Mouse (Mus musculus) inflammation-experienced regulatory T-cells, adult 6 months (primary cell): ENCODE measurements around the gene Ldlrad3. TPM values are rescaled to one million over a fixed set of nuclear protein-coding genes. Genes with fewer than 3 reads are reported as not detected.

Experiments used
- ATAC-seq: one replicate; pipeline ENCODE4 v1.8.0; 2017
- polyA plus RNA-seq, 3 experiments: library from polyadenylated mRNA; unstranded; fragments of 100-300 nt; shearing (Covaris generic); gene quantifications; one replicate each; pipeline ENCODE4 v1.2.1; 2017

Ldlrad3 gene
- polyA plus RNA-seq, 3 experiments from 2014 or later = 0.30 to 0.77 (median 0.61) TPM

- no peak for ATAC-seq
Measured at GRCm38 (mm10) chr2:102064826-102065441, 121.3 kb downstream of the Ldlrad3 start.

DNA sequence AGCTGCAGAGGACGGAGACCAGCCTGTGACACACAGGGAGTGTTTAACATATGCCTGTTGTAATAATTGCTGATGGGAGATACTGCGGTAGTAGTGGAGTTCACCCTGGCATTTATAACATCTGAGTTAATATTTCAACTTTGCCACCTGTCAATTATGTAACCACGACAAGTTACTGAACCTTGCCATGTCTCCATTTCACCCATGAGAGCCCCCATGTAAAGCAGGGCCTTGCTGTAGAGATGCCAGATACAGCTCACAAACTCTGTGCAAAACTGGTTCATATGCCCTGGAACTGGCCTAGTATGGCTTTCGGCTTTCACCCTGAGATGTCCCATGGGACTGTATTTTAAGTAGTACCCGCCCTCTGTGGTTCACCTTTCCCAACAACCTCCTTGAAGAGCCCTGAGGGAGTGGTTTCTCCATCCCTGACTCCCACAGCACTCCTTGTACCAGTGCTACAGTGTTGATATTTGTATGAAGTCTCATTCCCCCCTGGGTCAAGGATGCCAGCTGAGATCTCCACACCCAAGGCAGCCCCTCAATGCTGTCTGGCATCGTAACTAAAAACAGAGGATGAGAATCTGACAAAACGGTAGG lies 122.2 kb downstream of the Ldlrad3 start:
- no peak for ATAC-seq

DNA sequence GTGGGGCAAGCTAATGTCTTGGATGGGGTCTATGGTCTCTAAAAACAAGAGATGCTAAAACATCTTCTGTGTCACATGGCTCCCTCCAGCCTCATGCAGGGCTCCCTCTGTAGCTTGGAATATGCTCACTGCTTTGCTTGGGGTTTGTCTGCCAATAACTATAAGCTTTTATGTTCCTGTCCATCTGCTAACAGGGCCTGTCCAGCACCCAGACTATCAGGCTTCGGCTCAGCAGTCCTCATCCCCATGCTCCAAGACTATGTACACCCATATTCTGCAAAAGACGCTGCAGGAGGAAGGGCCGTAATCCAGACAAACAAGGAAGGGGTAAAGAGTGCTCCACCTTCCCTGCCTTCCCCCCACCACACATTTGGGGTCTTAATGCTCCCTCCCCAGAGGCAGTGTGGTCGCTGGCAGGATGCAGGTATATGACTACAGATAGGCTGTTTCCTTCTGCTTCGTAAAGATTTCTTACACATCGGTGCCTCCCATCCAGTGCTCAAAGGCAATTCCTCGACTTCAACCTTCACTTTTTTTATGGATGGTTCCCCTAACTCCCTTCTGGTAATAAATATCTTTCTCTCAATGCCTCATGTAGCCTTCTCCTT lies 123.2 kb downstream of the Ldlrad3 start:
- ATAC-seq = no peak

GRCm38 (mm10) chr2:102061921-102062320 lies 124.3 kb downstream of the Ldlrad3 start:
- ATAC-seq = no peak

GRCm38 (mm10) chr2:102057746-102058145 lies 128.4 kb downstream of the Ldlrad3 start:
- ATAC-seq = no peak

DNA sequence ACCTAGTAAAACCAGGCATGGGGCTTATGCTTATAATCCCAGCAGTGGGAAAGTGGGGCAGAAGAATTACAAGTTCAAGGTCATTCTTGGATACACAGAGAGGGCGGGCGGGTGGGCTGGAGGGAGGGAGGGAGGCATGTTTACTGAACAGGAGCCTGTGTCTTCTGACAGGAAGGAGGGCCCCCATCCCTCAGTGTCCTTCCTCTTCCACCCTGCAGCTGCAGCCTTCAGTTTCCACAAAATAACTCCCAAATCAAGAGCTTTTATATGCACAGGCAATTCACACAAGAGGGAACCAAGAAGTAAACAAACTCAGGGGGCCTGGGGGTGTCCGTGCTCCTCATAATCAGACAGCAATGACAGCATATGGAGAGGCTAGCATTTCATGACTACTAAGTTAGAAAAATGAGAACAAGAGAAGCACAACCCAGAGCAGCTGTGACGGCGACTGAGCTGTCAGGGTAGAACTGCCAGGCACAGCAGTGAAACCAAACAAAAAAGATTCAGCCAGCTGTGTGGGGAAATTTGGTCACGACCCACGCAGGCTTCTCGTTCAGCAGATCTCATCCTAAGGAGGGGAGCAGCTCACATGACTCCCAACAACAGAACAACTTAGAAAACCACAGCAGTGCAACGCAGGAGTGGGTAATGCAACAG lies 129.0 kb downstream of the Ldlrad3 start:
- no peak for ATAC-seq

DNA sequence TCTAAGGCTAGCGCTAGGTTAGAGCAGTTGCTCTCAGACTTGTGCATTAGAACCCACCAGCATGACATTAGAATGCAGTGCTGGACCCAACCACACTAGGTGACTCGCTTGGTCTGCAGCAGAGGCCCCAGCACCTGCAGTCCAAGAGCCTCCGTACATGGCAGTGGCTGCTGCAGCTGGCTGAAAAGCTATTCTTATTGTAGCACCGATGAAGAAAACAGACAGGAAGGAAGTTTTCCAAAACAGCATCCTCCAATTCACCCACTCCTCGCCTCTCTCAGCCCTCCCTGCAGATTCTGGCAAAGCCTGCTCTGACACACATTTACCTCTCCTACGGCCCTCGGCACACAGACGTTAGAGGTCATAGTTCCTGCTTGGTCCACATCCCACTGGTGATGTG lies 130.0 kb downstream of the Ldlrad3 start:
- no peak for ATAC-seq

DNA sequence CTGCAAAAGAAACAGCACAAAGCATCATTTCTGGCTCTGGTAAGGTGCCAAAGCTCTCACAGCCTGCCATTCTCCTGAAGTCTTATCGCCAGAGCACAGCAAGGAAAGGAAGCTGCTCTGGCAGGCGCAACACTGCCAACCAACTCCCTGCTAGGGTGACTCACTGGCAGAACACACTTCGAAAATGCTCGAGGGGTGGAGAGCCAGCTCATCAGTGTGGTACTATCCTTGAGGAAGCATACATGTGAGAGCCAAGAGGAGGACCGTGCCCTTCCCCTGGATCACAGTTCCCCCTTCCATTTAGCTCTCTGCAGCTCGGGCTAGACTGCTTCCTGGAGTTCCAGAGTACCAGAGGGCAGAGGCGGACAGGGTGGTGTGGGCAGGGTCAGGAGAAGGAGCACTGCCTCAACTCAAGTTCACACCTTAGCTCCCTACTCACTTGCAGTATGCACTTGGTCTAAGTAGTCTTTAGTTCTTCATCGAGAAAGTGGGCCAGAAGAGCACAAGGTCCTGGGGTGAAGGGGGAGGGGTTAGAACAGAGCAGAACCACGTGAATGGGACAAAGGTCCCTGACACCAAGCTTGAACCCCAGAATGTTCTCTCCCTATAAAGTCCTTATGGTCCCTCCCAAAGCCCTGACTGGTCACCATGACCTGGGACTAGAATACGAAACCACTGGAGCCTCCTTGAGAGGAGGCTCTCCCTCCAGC lies 133.1 kb downstream of the Ldlrad3 start:
- no peak for ATAC-seq

GRCm38 (mm10) chr2:102052353-102052752 lies 133.8 kb downstream of the Ldlrad3 start:
- no peak for ATAC-seq

DNA sequence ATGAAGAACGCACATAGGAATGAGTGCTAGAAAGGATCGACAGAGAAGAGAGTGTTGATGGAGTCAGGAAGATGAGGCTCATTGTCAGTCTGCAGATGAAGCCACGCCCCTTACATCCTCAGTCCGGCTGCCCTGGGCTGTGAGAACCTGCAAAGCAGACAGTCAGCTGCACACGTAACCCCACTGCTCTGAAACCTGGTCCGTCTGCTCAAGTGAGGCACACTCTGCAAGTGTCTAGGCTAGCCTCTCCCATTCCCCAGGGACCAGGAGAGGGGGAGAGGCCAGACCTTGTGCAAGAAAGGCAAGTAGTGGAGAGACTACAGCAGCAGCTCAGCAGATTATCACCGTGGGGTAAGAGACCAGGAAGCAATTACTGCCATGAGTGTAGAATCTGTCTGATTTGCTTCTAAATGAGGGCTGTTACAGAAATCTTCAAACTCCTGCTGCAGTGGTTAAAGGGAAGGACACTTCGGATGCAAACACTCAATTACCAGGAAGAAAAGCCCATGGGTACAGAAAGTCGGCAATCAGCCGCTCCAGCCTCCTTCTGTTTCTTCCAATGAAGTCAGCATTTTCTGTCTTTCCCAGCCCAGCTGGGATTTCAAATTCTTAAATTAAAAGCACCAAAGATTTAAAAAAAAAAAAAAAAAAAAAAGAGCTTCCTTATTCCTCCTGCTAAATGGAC lies 136.2 kb downstream of the Ldlrad3 start:
- ATAC-seq = peak; percentile 52

DNA sequence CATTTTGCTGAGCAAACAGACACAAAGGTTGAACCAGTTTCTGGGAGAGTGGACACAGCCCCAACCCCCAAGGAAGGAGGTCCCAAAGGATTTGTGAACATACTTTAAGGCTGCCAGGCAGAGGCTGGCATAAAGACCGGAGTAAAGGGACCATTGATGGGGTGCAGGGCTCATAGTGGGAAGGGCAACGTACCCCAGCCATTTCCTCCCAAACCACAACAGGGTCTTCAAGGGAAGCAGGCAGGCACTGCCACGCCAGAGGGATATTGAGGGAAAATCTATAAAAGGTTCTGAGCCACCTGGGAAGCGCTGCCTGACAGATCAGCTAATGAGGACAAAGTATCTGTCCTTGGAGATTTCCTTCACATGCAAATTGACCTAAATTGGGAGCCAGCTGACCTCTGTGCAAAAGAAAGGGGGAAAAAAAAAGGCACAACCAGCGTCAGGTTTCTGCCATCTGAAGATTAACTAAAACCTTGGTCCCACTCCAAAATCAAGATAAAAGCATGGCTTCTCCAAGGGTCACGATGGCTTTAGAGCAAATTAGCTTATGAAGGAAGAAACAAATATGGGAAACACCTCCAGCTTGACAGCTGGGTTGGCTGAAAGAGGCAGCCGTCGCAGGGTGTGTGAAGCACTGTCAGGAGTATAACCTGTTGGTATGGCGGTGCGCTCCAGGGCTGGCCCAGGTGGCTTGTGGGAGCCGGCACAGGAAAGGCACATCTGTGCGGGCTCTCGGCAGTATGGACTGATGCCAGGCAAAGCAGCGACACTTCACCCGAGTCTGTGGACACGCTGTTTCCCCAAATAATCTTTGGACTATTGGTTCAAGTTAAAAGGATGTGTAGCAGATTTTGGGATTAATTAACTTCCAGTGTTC lies 137.6 kb downstream of the Ldlrad3 start:
- ATAC-seq = no peak

DNA sequence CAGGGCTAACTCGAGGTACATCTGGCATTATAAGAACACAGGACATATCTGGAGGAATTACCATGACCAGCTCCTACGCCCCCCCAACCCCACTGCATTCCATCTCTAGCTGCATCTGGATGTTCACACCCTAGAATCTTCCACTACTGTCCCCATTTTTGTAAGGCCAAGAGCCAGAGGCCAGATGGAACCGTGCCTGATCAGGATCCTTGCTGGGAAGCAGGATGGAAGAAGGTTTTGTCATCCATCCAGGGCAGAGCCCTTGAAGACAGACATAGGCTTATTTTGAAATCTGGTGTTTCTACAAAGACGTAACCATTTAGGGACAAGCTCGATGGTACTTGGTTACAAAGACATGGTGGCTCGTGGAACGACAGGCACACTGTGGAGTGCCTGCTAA lies 139.7 kb downstream of the Ldlrad3 start:
- ATAC-seq = no peak

DNA sequence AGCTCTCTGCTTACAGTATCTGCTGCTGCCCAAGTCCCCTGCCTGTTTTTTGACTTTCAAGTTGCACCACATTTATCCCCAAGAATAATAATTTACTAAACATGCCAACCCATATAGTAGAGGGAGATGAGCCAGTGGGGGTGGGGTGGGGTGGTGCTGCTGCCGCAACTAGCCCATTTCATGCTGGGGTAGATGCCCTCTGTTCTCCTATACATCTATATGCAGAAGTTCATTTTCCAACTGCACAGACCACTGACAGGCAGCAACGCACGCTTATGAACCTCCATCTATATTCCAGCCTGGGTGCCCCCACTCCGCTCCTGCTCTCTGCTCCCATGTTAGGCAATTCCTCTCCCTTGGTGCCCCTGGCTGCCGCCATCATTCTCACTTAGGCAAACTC lies 145.7 kb downstream of the Ldlrad3 start:
- no peak for ATAC-seq

- ATAC-seq = no peak
Measured at GRCm38 (mm10) chr2:102040011-102040410, 146.2 kb downstream of the Ldlrad3 start.

GRCm38 (mm10) chr2:102038895-102039667 lies 147.1 kb downstream of the Ldlrad3 start:
- ATAC-seq = peak; percentile 55

DNA sequence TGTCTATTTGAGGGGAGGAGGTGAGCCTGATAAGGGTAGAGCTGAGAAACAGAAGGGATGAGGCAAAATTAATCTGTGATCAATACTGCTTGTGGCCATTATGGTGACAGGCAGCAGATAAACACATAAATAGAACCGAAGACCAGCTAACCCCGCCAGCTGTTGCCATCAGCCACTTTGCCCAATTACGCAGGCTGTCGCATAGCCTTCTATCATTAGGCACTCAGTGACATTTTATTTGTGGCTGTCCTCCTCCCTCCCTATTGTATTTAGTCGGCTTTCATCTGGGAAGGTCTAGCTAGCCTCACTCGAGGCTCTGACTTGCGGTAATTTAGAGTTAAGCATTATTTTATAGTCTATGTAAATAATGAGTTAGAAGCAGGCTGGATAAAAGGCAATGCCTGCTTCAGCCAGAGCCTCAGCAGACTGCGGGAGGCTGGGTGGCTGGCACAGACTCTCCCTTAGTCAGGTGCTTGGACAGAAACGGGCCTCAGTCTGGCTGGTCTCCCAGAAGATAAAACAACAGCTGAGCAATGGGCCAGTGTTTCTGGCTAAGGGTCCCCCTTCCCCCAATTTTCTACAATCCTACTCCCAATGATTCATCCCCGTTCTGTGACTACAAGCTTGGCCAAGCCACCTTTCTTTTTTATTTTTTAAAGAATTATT lies 147.8 kb downstream of the Ldlrad3 start:
- ATAC-seq = no peak

GRCm38 (mm10) chr2:102036665-102037511 lies 149.3 kb downstream of the Ldlrad3 start:
- ATAC-seq = no peak

DNA sequence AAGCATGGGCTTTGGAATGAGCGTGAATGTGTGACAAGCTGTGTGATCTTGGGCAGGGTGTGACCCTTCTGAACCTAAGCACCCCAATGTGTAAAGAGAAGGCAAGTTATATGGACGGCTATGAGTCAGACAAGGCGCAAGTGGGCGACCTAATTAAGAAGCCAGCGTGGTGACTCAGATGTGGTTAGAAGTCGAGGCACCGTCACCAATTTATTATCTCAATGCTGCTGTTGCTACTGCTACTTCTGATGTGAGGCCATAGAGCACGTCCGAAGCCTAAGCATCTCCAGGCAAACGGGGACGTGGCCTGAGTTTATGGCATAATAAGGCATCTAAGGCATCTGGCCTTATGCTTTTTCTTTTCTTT lies 151.7 kb downstream of the Ldlrad3 start:
- ATAC-seq = peak; percentile 82
